Mouse (Mus musculus) heart, embryonic 10.5 days (tissue): ENCODE measurements at regions not wholly inside any gene's neighbourhood (a gene's known extent, or its start where the extent isn't known, plus 50 kb on each side); places are given as distances from the start of the nearest gene placed in this dataset.

Experiments used
- DNase-seq: peaks from one replicate; pipeline ENCODE4 v3.0.0-alpha.2; 2017; ENCODE audit warnings: low spot score
- H3K27ac ChIP-seq: fragments of 300-500 bp; sonication (generic); 2 replicates; pipeline ENCODE4 v1.5.1; 2016; ENCODE audit warnings: mild to moderate bottlenecking
- H3K27me3 ChIP-seq: fragments of 300-500 bp; sonication (generic); 2 replicates; pipeline ENCODE4 v1.6.1; 2016; ENCODE audit warnings: mild to moderate bottlenecking; ENCODE audit not compliant: poor library complexity, insufficient read depth, severe bottlenecking
- H3K36me3 ChIP-seq: fragments of 300-500 bp; sonication (generic); 2 replicates; pipeline ENCODE4 v1.6.1; 2016; ENCODE audit warnings: mild to moderate bottlenecking, moderate library complexity
- H3K4me1 ChIP-seq: fragments of 300-500 bp; sonication (generic); 2 replicates; pipeline ENCODE4 v1.6.1; 2016; ENCODE audit warnings: mild to moderate bottlenecking
- H3K4me3 ChIP-seq: fragments of 300-500 bp; sonication (generic); 2 replicates; pipeline ENCODE4 v1.5.1; 2016; ENCODE audit warnings: mild to moderate bottlenecking, moderate library complexity
- H3K9me3 ChIP-seq: fragments of 300-500 bp; sonication (generic); 2 replicates; pipeline ENCODE4 v1.6.1; 2016; ENCODE audit warnings: mild to moderate bottlenecking, moderate library complexity
- WGBS: fragments of 180-500 bp; shearing (Covaris S2); methylation state at CpG from one replicate; pipeline ENCODE4 v1.1.7; 2016; 5-methylcytosine and 5-hydroxymethylcytosine counted together

- 77% methylated on average over 2 of the region's 2 CpGs for WGBS
- Histone ChIP-seq H3K36me3 (no peaks in the 10 kb centered on the region), H3K4me1 (no peaks in the 10 kb centered on the region), H3K27me3 (no peaks in the 10 kb centered on the region), H3K27ac (no peak overlapping the region), H3K4me3 (no peak overlapping the region), H3K9me3 (no peaks in the 10 kb centered on the region)
- no peak for DNase-seq
These were observed 98.6 kb upstream of the Foxp3 start for GRCm38 (mm10) chrX:7474831-7475230.

DNA sequence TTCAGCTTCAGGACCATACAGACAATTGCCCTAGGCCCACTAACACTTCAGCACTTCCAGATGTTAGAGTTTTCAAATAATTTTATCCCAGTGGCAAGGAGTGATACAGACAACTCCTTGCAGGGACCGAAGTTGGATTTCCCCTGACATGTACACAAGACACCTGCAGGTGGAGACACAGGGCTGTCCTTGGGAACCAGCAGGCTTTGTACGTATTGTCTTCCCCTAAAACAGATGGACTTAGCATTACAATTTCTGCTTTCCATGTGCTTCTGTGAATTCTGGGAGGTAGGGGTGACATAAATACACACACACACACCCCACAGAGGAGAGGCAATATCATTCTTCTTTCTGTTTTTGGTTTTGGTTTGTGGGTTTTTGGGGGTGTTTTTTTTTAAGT lies 98.2 kb upstream of the Usp27x start:
- no peaks in the 10 kb centered on the region for H3K4me1 ChIP-seq
- DNase-seq, result no peak
- H3K4me3 ChIP-seq, result no peak overlapping the region
- WGBS, result 38% methylated on average over 2 of the region's 2 CpGs
- no peaks in the 10 kb centered on the region for H3K36me3 ChIP-seq
- H3K27me3 ChIP-seq, result no peaks in the 10 kb centered on the region
- H3K9me3 ChIP-seq, result no peaks in the 10 kb centered on the region
- H3K27ac ChIP-seq, result no peak overlapping the region

GRCm38 (mm10) chrX:7469801-7470200 lies 94.2 kb upstream of the Usp27x start:
- Histone ChIP-seq H3K36me3 (no peaks in the 10 kb centered on the region), H3K4me1 (no peaks in the 10 kb centered on the region), H3K27me3 (no peaks in the 10 kb centered on the region), H3K9me3 (no peaks in the 10 kb centered on the region), H3K4me3 (no peak overlapping the region), H3K27ac (no peak overlapping the region)
- 71% methylated on average over 1 of the region's 1 CpGs for WGBS
- DNase-seq, result no peak

- Histone ChIP-seq H3K27me3 (no peaks in the 10 kb centered on the region), H3K4me1 (no peaks in the 10 kb centered on the region)
- no peak for DNase-seq
These were observed 92.4 kb upstream of the Usp27x start for GRCm38 (mm10) chrX:7467985-7468384.

GRCm38 (mm10) chrX:7456851-7457250 lies 81.2 kb upstream of the Usp27x start:
- H3K27ac ChIP-seq, result no peak overlapping the region
- H3K4me1 ChIP-seq, result no peaks in the 10 kb centered on the region
- H3K4me3 ChIP-seq, result no peak overlapping the region
- H3K36me3 ChIP-seq, result no peaks in the 10 kb centered on the region
- WGBS, result 78% methylated on average over 4 of the region's 4 CpGs
- no peaks in the 10 kb centered on the region for H3K27me3 ChIP-seq
- no peak for DNase-seq
- H3K9me3 ChIP-seq, result no peaks in the 10 kb centered on the region

More at GRCm38 (mm10) chrX:7467985-7468384, 92.4 kb upstream of the Usp27x start:
- Histone ChIP-seq H3K27ac (no peak overlapping the region), H3K9me3 (no peaks in the 10 kb centered on the region), H3K4me3 (no peak overlapping the region), H3K36me3 (no peaks in the 10 kb centered on the region)
- WGBS, result 59% methylated on average over 1 of the region's 1 CpGs

- Histone ChIP-seq H3K27me3 (no peaks in the 10 kb centered on the region), H3K27ac (peak overlapping the region; percentile 73; the same call in 1 of the 2 replicates), H3K9me3 (no peaks in the 10 kb centered on the region), H3K4me1 (peaks cover 4% of the 10 kb centered on the region; the same call in 1 of the 2 replicates), H3K4me3 (no peak overlapping the region), H3K36me3 (no peaks in the 10 kb centered on the region)
- DNase-seq, result no peak
- WGBS, result 72% methylated on average over 3 of the region's 3 CpGs
These were observed 69.4 kb upstream of the Usp27x start for GRCm38 (mm10) chrX:7445035-7445434.

DNA sequence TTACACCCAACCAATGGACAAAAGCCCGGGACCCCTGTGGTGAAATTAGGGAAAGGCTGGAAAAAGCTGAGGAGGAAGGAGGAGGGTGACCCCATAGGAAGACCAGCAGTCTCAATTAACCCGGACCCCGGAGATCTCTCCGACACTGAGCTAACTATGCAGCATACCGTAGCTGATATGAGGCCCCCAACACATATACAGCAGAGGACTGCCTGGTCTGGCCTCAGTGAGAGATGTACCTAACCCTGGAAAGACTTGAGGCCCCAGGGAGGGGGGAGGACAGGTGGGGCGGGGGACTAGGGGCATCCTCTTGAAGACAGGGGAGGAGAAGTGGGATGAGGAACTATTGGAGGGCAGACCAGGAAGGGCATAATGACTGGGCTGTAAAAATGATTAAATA lies 69.0 kb upstream of the Usp27x start:
- H3K27ac ChIP-seq, result peak overlapping the region; percentile 73
- H3K36me3 ChIP-seq, result no peaks in the 10 kb centered on the region
- H3K4me3 ChIP-seq, result no peak overlapping the region
- H3K27me3 ChIP-seq, result no peaks in the 10 kb centered on the region
- 37% methylated on average over 6 of the region's 6 CpGs for WGBS
- H3K9me3 ChIP-seq, result no peaks in the 10 kb centered on the region
- H3K4me1 ChIP-seq, result peaks cover 4% of the 10 kb centered on the region; the same call in 1 of the 2 replicates
- DNase-seq, result no peak

DNA sequence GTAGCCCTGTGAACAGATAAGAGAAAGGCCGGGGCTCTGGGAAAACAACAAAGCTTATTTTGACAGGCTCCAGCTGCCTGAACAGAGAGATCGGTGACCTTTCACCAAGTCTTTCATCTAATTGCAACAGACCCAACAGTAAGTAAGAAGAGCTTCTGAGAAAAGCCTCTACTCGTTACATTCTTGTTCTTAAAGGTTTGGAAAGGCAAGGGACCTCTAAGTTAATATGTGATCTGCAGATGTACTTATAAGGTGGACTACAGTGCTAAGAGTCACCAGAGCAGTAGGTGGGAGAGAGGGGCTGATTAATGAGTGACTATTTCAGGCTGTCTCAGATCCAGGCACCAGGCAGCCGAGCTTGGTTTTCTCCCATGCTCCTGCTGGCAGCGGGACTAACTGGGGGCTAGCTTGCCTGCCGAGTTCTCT lies 68.4 kb upstream of the Usp27x start:
- no peak for DNase-seq
- Histone ChIP-seq H3K27me3 (no peaks in the 10 kb centered on the region), H3K36me3 (no peaks in the 10 kb centered on the region), H3K9me3 (no peaks in the 10 kb centered on the region), H3K4me1 (peaks cover 4% of the 10 kb centered on the region; the same call in 1 of the 2 replicates), H3K27ac (peak overlapping the region; percentile 73), H3K4me3 (no peak overlapping the region)
- 18% methylated on average over 6 of the region's 6 CpGs for WGBS

DNA sequence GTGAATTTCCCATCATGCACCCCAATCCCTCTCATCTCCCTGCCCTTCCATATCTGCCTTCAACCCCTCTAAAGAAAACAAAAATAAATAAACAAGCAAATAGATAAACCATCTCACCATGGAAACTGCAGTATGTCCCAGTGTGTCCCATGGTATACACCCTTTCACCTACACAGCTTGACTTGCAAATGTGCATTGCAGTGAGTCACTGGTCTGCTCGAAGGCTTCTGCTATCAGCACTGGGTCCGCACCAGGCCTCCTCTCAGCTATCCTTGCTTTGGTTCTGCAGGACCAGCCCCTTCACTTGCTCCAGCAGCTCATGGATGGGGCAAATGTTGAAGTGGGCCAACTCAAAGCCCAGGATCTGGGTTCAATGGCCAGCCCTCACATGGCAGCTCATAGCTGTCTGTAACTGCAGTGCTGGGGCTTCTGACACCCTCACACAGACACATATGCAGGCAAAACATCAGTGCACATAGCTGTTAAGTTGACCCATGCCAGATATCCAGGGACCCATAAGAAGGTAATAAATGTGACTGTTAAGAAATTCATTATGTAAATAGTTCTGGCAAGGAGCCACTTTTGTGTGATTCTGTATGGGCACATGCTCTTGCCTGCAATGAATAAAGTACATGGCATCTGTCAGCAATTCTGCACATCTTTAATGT lies 59.9 kb upstream of the Usp27x start:
- H3K36me3 ChIP-seq, result no peaks in the 10 kb centered on the region
- no peak overlapping the region for H3K4me3 ChIP-seq
- WGBS, result 56% methylated on average over 2 of the region's 2 CpGs
- H3K27me3 ChIP-seq, result no peaks in the 10 kb centered on the region
- no peaks in the 10 kb centered on the region for H3K9me3 ChIP-seq
- no peaks in the 10 kb centered on the region for H3K4me1 ChIP-seq
- no peak overlapping the region for H3K27ac ChIP-seq
- no peak for DNase-seq

GRCm38 (mm10) chrX:7434268-7434667 lies 58.6 kb upstream of the Usp27x start:
- Histone ChIP-seq H3K27me3 (no peaks in the 10 kb centered on the region), H3K27ac (no peak overlapping the region), H3K9me3 (no peaks in the 10 kb centered on the region), H3K4me3 (no peak overlapping the region), H3K4me1 (peaks cover 3% of the 10 kb centered on the region; the same call in 1 of the 2 replicates), H3K36me3 (no peaks in the 10 kb centered on the region)
- no peak for DNase-seq
- 34% methylated on average over 2 of the region's 2 CpGs for WGBS

- H3K9me3 ChIP-seq, result no peaks in the 10 kb centered on the region
- no peak overlapping the region for H3K27ac ChIP-seq
- peaks cover 10% of the 10 kb centered on the region; the same call in 1 of the 2 replicates for H3K4me1 ChIP-seq
- no peak for DNase-seq
- no peaks in the 10 kb centered on the region for H3K27me3 ChIP-seq
- H3K4me3 ChIP-seq, result no peak overlapping the region
- 78% methylated on average over 1 of the region's 1 CpGs for WGBS
- H3K36me3 ChIP-seq, result no peaks in the 10 kb centered on the region
These were observed 54.8 kb upstream of the Usp27x start for GRCm38 (mm10) chrX:7430456-7430855.

- Histone ChIP-seq H3K27ac (peak overlapping the region; percentile 65), H3K9me3 (no peaks in the 10 kb centered on the region), H3K36me3 (no peaks in the 10 kb centered on the region), H3K4me1 (peaks cover 10% of the 10 kb centered on the region; the same call in 1 of the 2 replicates), H3K4me3 (no peak overlapping the region), H3K27me3 (no peaks in the 10 kb centered on the region)
- 15% methylated on average over 5 of the region's 5 CpGs for WGBS
- no peak for DNase-seq
These were observed 53.9 kb upstream of the Usp27x start for GRCm38 (mm10) chrX:7429524-7429865.

- 49% methylated on average over 20 of the region's 20 CpGs for WGBS
- no peaks in the 10 kb centered on the region for H3K36me3 ChIP-seq
- H3K4me1 ChIP-seq, result peaks cover 10% of the 10 kb centered on the region; the same call in 1 of the 2 replicates
- H3K27ac ChIP-seq, result peak overlapping the region; percentile 65
- DNase-seq, result no peak
- H3K4me3 ChIP-seq, result 0 out of 2 replicates have a peak overlapping the region, but pooled peaks have one; percentile 1
- no peaks in the 10 kb centered on the region for H3K9me3 ChIP-seq
- H3K27me3 ChIP-seq, result no peaks in the 10 kb centered on the region
These were observed 53.2 kb upstream of the Usp27x start for GRCm38 (mm10) chrX:7428621-7429523.
